Mouse (Mus musculus) hindbrain, embryonic 16.5 days (tissue): ENCODE data around the gene Sucla2. TPM values are rescaled to one million over a fixed set of nuclear protein-coding genes. Genes with fewer than 3 reads are reported as not detected.

Source experiments
- ATAC-seq: fragments of 200-750 bp; cut with Nextera tagmentation; 2 replicates; pipeline ENCODE4 v1.8.0; 2017; ENCODE audit warnings: moderate TSS enrichment, moderate library complexity
- H3K27ac ChIP-seq: fragments of 300-500 bp; sonication (generic); 2 replicates; pipeline ENCODE4 v1.5.1; 2014; ENCODE audit warnings: low read depth, mild to moderate bottlenecking, control low read depth, low read length, moderate library complexity
- H3K27me3 ChIP-seq: fragments of 300-500 bp; sonication (generic); replicated peaks from 2 replicates; pipeline ENCODE4 v1.6.1; 2014; ENCODE audit warnings: low read length; ENCODE audit not compliant: control insufficient read depth, insufficient read depth
- H3K36me3 ChIP-seq: fragments of 300-500 bp; sonication (generic); 2 replicates; pipeline ENCODE4 v1.6.1; 2014; ENCODE audit warnings: mild to moderate bottlenecking, low read length, moderate library complexity, mixed read lengths; ENCODE audit not compliant: control insufficient read depth, insufficient read depth
- H3K4me1 ChIP-seq: fragments of 300-500 bp; sonication (generic); 2 replicates; pipeline ENCODE4 v1.6.1; 2014; ENCODE audit warnings: low read depth, low read length; ENCODE audit not compliant: control insufficient read depth, insufficient read depth
- H3K4me2 ChIP-seq: fragments of 300-500 bp; sonication (generic); 2 replicates; pipeline ENCODE4 v1.6.1; 2014; ENCODE audit warnings: mild to moderate bottlenecking, low read length, control low read depth, moderate library complexity
- H3K4me3 ChIP-seq: fragments of 300-500 bp; sonication (generic); 2 replicates; pipeline ENCODE4 v1.5.1; 2014; ENCODE audit warnings: mild to moderate bottlenecking, low read length, control low read depth, moderate library complexity
- H3K9ac ChIP-seq: fragments of 300-500 bp; sonication (generic); 2 replicates; pipeline ENCODE4 v1.6.1; 2014; ENCODE audit warnings: low read depth, mild to moderate bottlenecking, control low read depth, low read length, moderate library complexity
- H3K9me3 ChIP-seq: fragments of 300-500 bp; sonication (generic); 2 replicates; pipeline ENCODE4 v1.6.1; 2014; ENCODE audit warnings: mild to moderate bottlenecking, low read length, moderate library complexity; ENCODE audit not compliant: control insufficient read depth
- WGBS: fragments of 180-500 bp; shearing (Covaris S2); extraction: QIAGEN DNeasy Blood & Tissue Kit; methylation state at CpG from one replicate; pipeline ENCODE4 v1.1.7; 2014; 5-methylcytosine and 5-hydroxymethylcytosine counted together
- polyA plus RNA-seq: library from polyadenylated mRNA; unstranded; fragments of >200 nt; fragmentation: Nextera tagmentation; extraction: Ambion mirVana; gene quantifications from 2 replicates; pipeline ENCODE4 v1.2.1, GENCODE M21; 2015

Sucla2 gene
- polyA plus RNA-seq, 1 experiment from 2014 or later: 145 TPM

GRCm38 (mm10) chr14:73620880-73621279 lies 95.8 kb downstream of the Sucla2 start:
- ATAC-seq: no peak
- no peaks in the 10 kb centered on the region for H3K4me1 ChIP-seq
- H3K27ac ChIP-seq: no peak overlapping the region
- H3K4me3 ChIP-seq: no peak overlapping the region
- H3K36me3 ChIP-seq: no peaks in the 10 kb centered on the region
- 78% methylated on average over 3 of the region's 3 CpGs for WGBS
- H3K9ac ChIP-seq: no peak overlapping the region
- peaks cover 7% of the 10 kb centered on the region for H3K9me3 ChIP-seq
- H3K27me3 ChIP-seq: no peaks in the 10 kb centered on the region
- H3K4me2 ChIP-seq: no peak overlapping the region

GRCm38 (mm10) chr14:73622988-73623387 lies 97.9 kb downstream of the Sucla2 start:
- ATAC-seq: no peak

GRCm38 (mm10) chr14:73625469-73625868 lies 100.3 kb downstream of the Sucla2 start:
- no peak overlapping the region for H3K4me3 ChIP-seq

More at GRCm38 (mm10) chr14:73622988-73623387, 97.9 kb downstream of the Sucla2 start:
- peaks cover 7% of the 10 kb centered on the region for H3K9me3 ChIP-seq
- H3K4me2 ChIP-seq: no peak overlapping the region
- no peak overlapping the region for H3K9ac ChIP-seq
- H3K4me1 ChIP-seq: no peaks in the 10 kb centered on the region
- H3K27ac ChIP-seq: no peak overlapping the region
- 84% methylated on average over 1 of the region's 1 CpGs for WGBS
- H3K4me3 ChIP-seq: no peak overlapping the region
- no peaks in the 10 kb centered on the region for H3K36me3 ChIP-seq
- no peaks in the 10 kb centered on the region for H3K27me3 ChIP-seq

GRCm38 (mm10) chr14:73631511-73631910 lies 106.4 kb downstream of the Sucla2 start:
- Histone ChIP-seq H3K9ac (no peak overlapping the region), H3K27ac (no peak overlapping the region), H3K9me3 (no peaks in the 10 kb centered on the region), H3K36me3 (no peaks in the 10 kb centered on the region), H3K4me3 (no peak overlapping the region), H3K4me2 (no peak overlapping the region), H3K27me3 (no peaks in the 10 kb centered on the region), H3K4me1 (no peaks in the 10 kb centered on the region)
- no peak for ATAC-seq
- 93% methylated on average over 4 of the region's 4 CpGs for WGBS

More at GRCm38 (mm10) chr14:73625469-73625868, 100.3 kb downstream of the Sucla2 start:
- WGBS: 79% methylated on average over 3 of the region's 3 CpGs
- H3K36me3 ChIP-seq: no peaks in the 10 kb centered on the region
- H3K9ac ChIP-seq: no peak overlapping the region
- no peaks in the 10 kb centered on the region for H3K27me3 ChIP-seq
- H3K4me1 ChIP-seq: no peaks in the 10 kb centered on the region
- H3K4me2 ChIP-seq: no peak overlapping the region
- no peaks in the 10 kb centered on the region for H3K9me3 ChIP-seq
- ATAC-seq: no peak
- no peak overlapping the region for H3K27ac ChIP-seq

GRCm38 (mm10) chr14:73632648-73633263 lies 107.6 kb downstream of the Sucla2 start:
- ATAC-seq: peak; percentile 98
- no peak overlapping the region for H3K4me2 ChIP-seq
- no peaks in the 10 kb centered on the region for H3K9me3 ChIP-seq
- no peak overlapping the region for H3K9ac ChIP-seq
- no peaks in the 10 kb centered on the region for H3K4me1 ChIP-seq
- H3K4me3 ChIP-seq: no peak overlapping the region
- no peaks in the 10 kb centered on the region for H3K36me3 ChIP-seq
- WGBS: 34% methylated on average over 9 of the region's 9 CpGs
- H3K27me3 ChIP-seq: no peaks in the 10 kb centered on the region
- no peak overlapping the region for H3K27ac ChIP-seq

- ATAC-seq: no peak
- H3K4me1 ChIP-seq: no peaks in the 10 kb centered on the region
- H3K4me2 ChIP-seq: no peak overlapping the region
- no peaks in the 10 kb centered on the region for H3K36me3 ChIP-seq
- H3K27me3 ChIP-seq: no peaks in the 10 kb centered on the region
- no peak overlapping the region for H3K4me3 ChIP-seq
- WGBS: 85% methylated on average over 3 of the region's 3 CpGs
- H3K27ac ChIP-seq: no peak overlapping the region
- H3K9me3 ChIP-seq: no peaks in the 10 kb centered on the region
- H3K9ac ChIP-seq: no peak overlapping the region
These were observed 109.2 kb downstream of the Sucla2 start for GRCm38 (mm10) chr14:73634356-73634755.

GRCm38 (mm10) chr14:73637460-73637859 lies 112.3 kb downstream of the Sucla2 start:
- Histone ChIP-seq H3K9me3 (no peaks in the 10 kb centered on the region), H3K36me3 (no peaks in the 10 kb centered on the region), H3K4me1 (no peaks in the 10 kb centered on the region), H3K27me3 (no peaks in the 10 kb centered on the region), H3K4me3 (no peak overlapping the region), H3K9ac (no peak overlapping the region), H3K4me2 (no peak overlapping the region), H3K27ac (no peak overlapping the region)
- ATAC-seq: no peak

Other genes starting within 250 kb of the Sucla2 start
- gene Rb1, start 199.5 kb upstream of the Sucla2 start, polyA plus RNA-seq: 20.4 and 22.3 TPM in 2 replicates
- gene Itm2b, start 140.0 kb upstream of the Sucla2 start, polyA plus RNA-seq: 786 and 849 TPM in 2 replicates
- 77.8 and 78.9 TPM in 2 replicates for gene Med4, start 15.3 kb upstream of the Sucla2 start, polyA plus RNA-seq
- 8.5 and 9.7 TPM in 2 replicates for gene Nudt15, start 22.9 kb downstream of the Sucla2 start, polyA plus RNA-seq
- not detected in 2 replicates for gene Gm21750, start 135.9 kb downstream of the Sucla2 start, polyA plus RNA-seq